Mouse (Mus musculus): ENCODE results near the gene Smok3b.

DNA sequence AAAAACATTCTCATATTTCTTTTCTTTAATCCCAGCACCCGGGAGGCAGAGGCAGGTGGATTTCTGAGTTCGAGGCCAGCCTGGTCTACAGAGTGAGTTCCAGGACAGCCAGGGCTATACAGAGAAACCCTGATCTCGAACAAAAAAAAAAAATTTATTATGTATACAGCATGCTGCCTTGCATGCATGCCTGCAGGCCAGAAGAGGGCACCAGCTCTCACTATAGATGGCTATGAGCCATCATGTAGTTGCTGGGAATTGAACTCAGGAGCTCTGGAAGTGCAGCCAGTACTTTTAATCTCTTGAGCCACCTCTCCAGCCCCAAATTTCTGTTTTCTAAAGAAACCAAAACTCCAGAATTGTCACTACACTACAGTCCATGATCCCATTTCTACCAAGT is 69.0 kb downstream of the Smok3b start:
- no peak for TF ChIP-seq CTCF (IDR thresholded peaks at IDR 0.05; ENCODE audit: borderline replicate concordance, control insufficient read depth, extremely low read depth, insufficient read depth, low read length, poor library complexity)
- TF ChIP-seq POLR2A (IDR thresholded peaks at IDR 0.05; ENCODE audit: control insufficient read depth, extremely low read depth, insufficient read depth, low read length, poor library complexity), result no peak
